Mouse (Mus musculus) small intestine, adult 2 months (tissue): ENCODE results near the gene Piwil1.

Source experiments
- CTCF ChIP-seq: fragments of 200-500 bp; IDR thresholded peaks from 2 replicates; pipeline ENCODE4 v1.5.1; 2012; ENCODE audit warnings: low read depth, mild to moderate bottlenecking, control low read depth, inconsistent platforms, low read length, moderate library complexity, mixed read lengths; ENCODE audit not compliant: insufficient replicate concordance, insufficient read length; ENCODE audit errors: extremely low read depth
- POLR2A ChIP-seq: fragments of 200-500 bp; IDR thresholded peaks from 2 replicates; pipeline ENCODE4 v1.6.1; 2012; ENCODE audit warnings: low read depth, mild to moderate bottlenecking, control low read depth, inconsistent platforms, low read length, moderate library complexity

GRCm38 (mm10) chr5:128744351-128744750, 42.0 kb downstream of the Piwil1 start:
- TF ChIP-seq CTCF (no peak), POLR2A (no peak)
